ENCODE assay signal across 8 mouse cellular contexts in genomic region chr10:111164304-111165218, GRCm38 (mm10). TPM values are rescaled to one million over a fixed set of nuclear protein-coding genes. Genes with fewer than 3 reads are reported as not detected.
A peak's percentile ranks its signal among the peaks of the same experiment; 100 is the strongest.
DNase-seq lines count a peak whose midpoint lies in the region; ATAC-seq lines count a peak whose summit lies in the region.

TSS of gene Osbpl8 (plus strand) at chr10:111164752.

- peak; percentile 74 for DNase-seq in MEL-GATA-1-ER (ENCODE audit: extremely low read depth, low read depth)
- DNase-seq in cerebellum, adult 8-10 months, result peak; percentile 100
- peak; percentile 99 for DNase-seq in hindbrain, embryonic 11.5 days (ENCODE audit: low spot score)
- peak; percentile 100 for DNase-seq in layer of hippocampus, postnatal 10 days (ENCODE audit: low spot score in 2 of 2)
- peak; percentile 99 for DNase-seq in lung, postnatal 10 days
- DNase-seq in ovary, postnatal 36 days (ENCODE audit: low spot score), result peak; percentile 100
- DNase-seq in thymus, postnatal 25 days, result peak; percentile 100

- peak; percentile 84 for ATAC-seq in frontal cortex, adult (ENCODE audit: low TSS enrichment)
- ATAC-seq in hindbrain, embryonic 11.5 days (ENCODE audit: low FRiP score), result peak; percentile 95

- peak within 1 kb of the TSS; percentile 93 for H3K9ac ChIP-seq in hindbrain, embryonic 11.5 days (ENCODE audit: low read depth, low read length)

- no peaks in the 10 kb centered on the region for H3K36me3 ChIP-seq in hindbrain, embryonic 11.5 days (ENCODE audit: control insufficient read depth, insufficient read depth, low read length)

- H3K4me1 ChIP-seq in hindbrain, embryonic 11.5 days (replicated peaks; ENCODE audit: control insufficient read depth, insufficient read depth, low read length), result no peaks in the 10 kb centered on the region

- no peaks in the 10 kb centered on the region for H3K27me3 ChIP-seq in hindbrain, embryonic 11.5 days (ENCODE audit: control insufficient read depth, insufficient read depth, low read length)

- WGBS in hindbrain, embryonic 11.5 days, result under 1% methylated on average over 51 of the region's 84 CpGs

- peak within 1 kb of the TSS; percentile 74 for H3K4me2 ChIP-seq in hindbrain, embryonic 11.5 days (replicated peaks; ENCODE audit: low read depth, low read length)

- H3K4me3 ChIP-seq in hindbrain, embryonic 11.5 days (ENCODE audit: low read depth, low read length), result peak within 1 kb of the TSS; percentile 95

- H3K9me3 ChIP-seq in hindbrain, embryonic 11.5 days (ENCODE audit: control insufficient read depth, low read length), result no peaks in the 10 kb centered on the region

- H3K27ac ChIP-seq in hindbrain, embryonic 11.5 days (ENCODE audit: low read depth, low read length), result peak within 1 kb of the TSS; percentile 86

RNA-seq across cellular contexts. Expression of gene Osbpl8, which starts in this region (rescaled TPM):
- 15.4 and 15.7 TPM in 2 replicates for polyA plus RNA-seq in hindbrain, embryonic 11.5 days (2014; fragmentation: Nextera tagmentation; extraction: Ambion mirVana)
- 10 to 100 TPM; 59.7 to 62.5 TPM for total RNA-seq in layer of hippocampus, postnatal 10 days (2021)

Comparison
In these comparisons a context has a peak if more than half of its experiments do, and no peak if none do; other contexts are left out.
1. Peak in every context shown above with its lines: DNase-seq, ATAC-seq, H3K4me3 ChIP-seq and H3K27ac ChIP-seq.